In the genomic region with DNA sequence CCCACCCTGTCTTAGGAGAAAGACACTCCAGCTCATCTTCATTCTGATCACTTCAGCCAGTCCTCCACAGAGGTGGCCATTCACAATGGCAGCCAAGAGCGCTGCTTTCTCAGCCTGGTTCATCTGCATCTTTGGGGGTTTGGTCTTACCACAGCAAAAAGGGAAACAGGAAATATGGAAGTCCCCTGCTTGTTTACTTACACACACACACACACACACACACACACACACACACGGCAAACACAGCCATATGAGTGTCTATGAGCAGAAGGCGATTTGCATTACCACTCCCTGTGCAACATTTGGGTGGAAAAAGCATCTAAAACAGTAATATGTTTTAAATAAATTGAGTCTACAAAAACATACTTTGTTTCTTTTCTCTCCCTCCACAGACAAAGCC, we compare ENCODE assay signal across 11 mouse cellular contexts. TPM values are rescaled to one million over a fixed set of nuclear protein-coding genes. Genes with fewer than 3 reads are reported as not detected.
DNase-seq lines count a peak whose midpoint lies in the region; ATAC-seq and TF ChIP-seq lines count a peak whose summit lies in the region.
"Had no signal": no experiment of that assay in that cellular context is flagged by ENCODE, and none has a peak within 500 bp of the region (broad histone marks: within the 10 kb centered on the region; RNA-seq: fewer than 3 reads in every experiment).

No protein-coding gene starts in this region.

- 71% methylated on average over 3 of the region's 3 CpGs for WGBS in forebrain, embryonic 14.5 days
- 85% methylated on average over 3 of the region's 3 CpGs for WGBS in forebrain, embryonic 10.5 days
- WGBS in forebrain, postnatal 0 days: 45% methylated on average over 3 of the region's 3 CpGs

- no peaks in the 10 kb centered on the region for H3K9me3 ChIP-seq in forebrain, embryonic 14.5 days (replicated peaks; ENCODE audit: control insufficient read depth, low read length)
- no peaks in the 10 kb centered on the region for H3K9me3 ChIP-seq in forebrain, embryonic 10.5 days
- no peaks in the 10 kb centered on the region for H3K9me3 ChIP-seq in megakaryocyte, embryonic 14.5 days
- H3K9me3 ChIP-seq in forebrain, postnatal 0 days (ENCODE audit: low read length): no peaks in the 10 kb centered on the region

- H3K4me2 ChIP-seq in forebrain, embryonic 14.5 days (ENCODE audit: low read length): no peak overlapping the region
- no peak overlapping the region for H3K4me2 ChIP-seq in forebrain, postnatal 0 days (ENCODE audit: low read depth)

- H3K27me3 ChIP-seq in forebrain, embryonic 14.5 days (replicated peaks; ENCODE audit: control insufficient read depth, insufficient read depth, low read length): no peaks in the 10 kb centered on the region
- H3K27me3 ChIP-seq in forebrain, embryonic 10.5 days (ENCODE audit: poor library complexity, severe bottlenecking): no peaks in the 10 kb centered on the region
- H3K27me3 ChIP-seq in megakaryocyte, embryonic 14.5 days (replicated peaks): no peaks in the 10 kb centered on the region
- H3K27me3 ChIP-seq in forebrain, postnatal 0 days (ENCODE audit: insufficient read depth, low read length): no peaks in the 10 kb centered on the region

- H3K36me3 ChIP-seq in forebrain, embryonic 14.5 days (ENCODE audit: control insufficient read depth, insufficient read depth, low read length): 0 out of 2 replicates have a peak, but pooled peaks cover 9% of the 10 kb centered on the region
- peaks cover 51% of the 10 kb centered on the region for H3K36me3 ChIP-seq in forebrain, embryonic 10.5 days (replicated peaks)
- H3K36me3 ChIP-seq in megakaryocyte, embryonic 14.5 days (replicated peaks; ENCODE audit: low read length): peaks cover 67% of the 10 kb centered on the region
- no peaks in the 10 kb centered on the region for H3K36me3 ChIP-seq in forebrain, postnatal 0 days (ENCODE audit: insufficient read depth)

- no peak for ATAC-seq in forebrain, embryonic 14.5 days
- ATAC-seq in megakaryocyte, adult 5-6 weeks (ENCODE audit: poor library complexity, severe bottlenecking): no peak
- ATAC-seq in forebrain, postnatal 0 days: peak; percentile 51; the same call in 1 of the 2 replicates

- no peak overlapping the region for H3K9ac ChIP-seq in forebrain, embryonic 14.5 days (ENCODE audit: low read length)
- H3K9ac ChIP-seq in forebrain, postnatal 0 days: no peak overlapping the region

- peak; percentile 26 for DNase-seq in forebrain, embryonic 14.5 days (ENCODE audit: low spot score)
- no peak for DNase-seq in forebrain, embryonic 10.5 days (ENCODE audit: extremely low spot score, low spot score)
- peak; percentile 50 for DNase-seq in forebrain, postnatal 0 days
- DNase-seq in naive thymus-derived CD4-positive, alpha-beta T cell, adult 2 months (ENCODE audit: low read depth): peak; percentile 48
- no peak for DNase-seq in adrenal gland, postnatal 4 days (ENCODE audit: low spot score in 2 of 2)
- no peak for DNase-seq in urinary bladder, adult 18-20 months (ENCODE audit: low spot score in 2 of 2)
- DNase-seq: adrenal gland, postnatal 14 days; gastrocnemius, adult 2 months; left cerebral cortex, postnatal 4 days had no signal

- H3K4me3 ChIP-seq in forebrain, embryonic 14.5 days (ENCODE audit: low read depth, low read length): no peak overlapping the region
- H3K4me3 ChIP-seq in forebrain, embryonic 10.5 days: no peak overlapping the region
- H3K4me3 ChIP-seq in megakaryocyte, embryonic 14.5 days (replicated peaks): peak overlapping the region; percentile 86
- H3K4me3 ChIP-seq in forebrain, postnatal 0 days (ENCODE audit: low read depth, low read length): no peak overlapping the region
- H3K4me3 ChIP-seq: gastrocnemius, adult 2 months had no signal

- H3K4me1 ChIP-seq in forebrain, embryonic 14.5 days (ENCODE audit: control insufficient read depth, insufficient read depth, low read length): peaks cover 9% of the 10 kb centered on the region
- peaks cover 33% of the 10 kb centered on the region for H3K4me1 ChIP-seq in forebrain, embryonic 10.5 days
- peaks cover 100% of the 10 kb centered on the region for H3K4me1 ChIP-seq in megakaryocyte, embryonic 14.5 days
- H3K4me1 ChIP-seq in forebrain, postnatal 0 days (ENCODE audit: insufficient read depth): no peaks in the 10 kb centered on the region

- H3K27ac ChIP-seq in forebrain, embryonic 14.5 days (ENCODE audit: low read depth, low read length): no peak overlapping the region
- H3K27ac ChIP-seq in forebrain, embryonic 10.5 days: no peak overlapping the region
- H3K27ac ChIP-seq in forebrain, postnatal 0 days (ENCODE audit: low read depth, low read length): no peak overlapping the region
- H3K27ac ChIP-seq: gastrocnemius, adult 2 months had no signal

- TF ChIP-seq CTCF in forebrain, postnatal 0 days (IDR thresholded peaks at IDR 0.05; ENCODE audit: low read depth): no peak

RNA-seq across cellular contexts. Expression of a gene that starts 32.3 kb away (rescaled TPM):
- 74.1 and 74.4 TPM in 2 replicates for polyA plus RNA-seq in forebrain, embryonic 14.5 days (2014; fragmentation: Nextera tagmentation; extraction: Ambion mirVana)
- 210 and 227 TPM in 2 replicates for polyA plus RNA-seq in forebrain, embryonic 10.5 days (2016; fragmentation: Nextera tagmentation; extraction: Ambion mirVana)
- 19.4 and 27.6 TPM in 2 replicates for polyA plus RNA-seq in megakaryocyte, embryonic 14.5 days (2012; ENCODE audit: insufficient read depth, low replicate concordance)
- 28.4 and 29.7 TPM in 2 replicates for total RNA-seq in megakaryocyte, adult 5-6 weeks (2015)
- total RNA-seq in megakaryocyte, adult 5-6 weeks (2017): 32.3 and 39.2 TPM in 2 replicates
- 44.0 and 65.2 TPM in 2 replicates for total RNA-seq in forebrain, postnatal 0 days (2014; rRNA removed)
- polyA plus RNA-seq in forebrain, postnatal 0 days (2015; fragmentation: Nextera tagmentation; extraction: Ambion mirVana): 34.5 and 41.5 TPM in 2 replicates
- total RNA-seq in adrenal gland, postnatal 4 days (2021): 10 to 100 TPM; 83.9 to 96.2 TPM

Comparison
In these comparisons a context has a peak if more than half of its experiments do, and no peak if none do; other contexts are left out.
1. DNase-seq: peak in forebrain, embryonic 14.5 days (single experiment), forebrain, postnatal 0 days (single experiment) and naive thymus-derived CD4-positive, alpha-beta T cell, adult 2 months (single experiment); none in forebrain, embryonic 10.5 days (single experiment), adrenal gland, postnatal 4 days (0 of 2) and urinary bladder, adult 18-20 months (0 of 2).